Mouse (Mus musculus) Patski (cell line): ENCODE measurements around the gene Arhgap42. TPM values are rescaled to one million over a fixed set of nuclear protein-coding genes. Genes with fewer than 3 reads are reported as not detected.

Source experiments
- ATAC-seq: fragments of 100-300 bp; one replicate; pipeline ENCODE4 v1.8.0; 2021
- CTCF ChIA-PET: fragments of 350-600 bp; sonication (Branson Sonifier 250); formaldehyde crosslinking; loops from one replicate; lab custom pipeline; 2022; ENCODE audit warnings: inconsistent platforms; lab: Charles Lee
- POLR2A ChIA-PET: fragments of 350-600 bp; sonication (Branson Sonifier 250); formaldehyde crosslinking; loops from one replicate; lab custom pipeline; 2022; ENCODE audit warnings: antibody characterized with exemption, inconsistent platforms; lab: Charles Lee
- DNase-seq: peaks from one replicate; pipeline ENCODE4 v3.0.0-alpha.2; 2011; ENCODE audit warnings: low read depth, low spot score
- H3K27me3 ChIP-seq: fragments of 371-371 bp; one replicate; pipeline ENCODE4 v1.5.1; 2021
- CTCF ChIP-seq: fragments of 100-300 bp; IDR thresholded peaks from one replicate; pipeline ENCODE4 v1.5.1; 2021
- in situ Hi-C: fragments of 300-500 bp; cut with MboI; formaldehyde crosslinking; loops from 3 replicates; pipeline ENCODE4 v1.11.1; 2018; ENCODE audit warnings: low pct_unique_long_range_greater_than_20kb, mixed read lengths
- polyA plus RNA-seq: library from polyadenylated mRNA; unstranded; gene quantifications from one replicate; pipeline ENCODE4 v1.2.3, GENCODE M21; 2021

Gene Arhgap42
- polyA plus RNA-seq, 1 experiment from 2014 or later = 39.3 TPM

- DNase-seq (no peak), ATAC-seq (peak; percentile 69)
- ChIA-PET CTCF (interaction anchor here (0.7 to 2.0 kb wide), 4 partner anchors 11 to 93 kb away, joined by 3 to 6 read pairs (median 4); no protein-coding TSS in a partner anchor), POLR2A (no interaction called here)
- no peak for TF ChIP-seq CTCF
- in situ Hi-C loops = no loop called here
- no peaks in the 10 kb centered on the region for H3K27me3 ChIP-seq
Observed at GRCm38 (mm10) chr9:9144301-9145121, 94.4 kb downstream of the Arhgap42 start.

GRCm38 (mm10) chr9:9143102-9143501, 95.8 kb downstream of the Arhgap42 start:
- no peaks in the 10 kb centered on the region for H3K27me3 ChIP-seq
- ChIA-PET POLR2A (no interaction called here), CTCF (no interaction called here)
- in situ Hi-C loops = no loop called here
- no peak for DNase-seq
- no peak for ATAC-seq
- no peak for TF ChIP-seq CTCF

- DNase-seq = no peak
- CTCF ChIA-PET = interaction anchor here (1.2 kb wide), 1 partner anchor 13 kb away, joined by 5 read pairs; no protein-coding TSS in a partner anchor
- in situ Hi-C loops = no loop called here
- H3K27me3 ChIP-seq = no peaks in the 10 kb centered on the region
- TF ChIP-seq CTCF = no peak
- POLR2A ChIA-PET = no interaction called here
- ATAC-seq = no peak
Observed at GRCm38 (mm10) chr9:9142561-9142960, 96.3 kb downstream of the Arhgap42 start.

GRCm38 (mm10) chr9:9142144-9142543, 96.8 kb downstream of the Arhgap42 start:
- DNase-seq = no peak
- ChIA-PET CTCF (interaction anchor here (1.2 kb wide), 1 partner anchor 12 kb away, joined by 5 read pairs; no protein-coding TSS in a partner anchor), POLR2A (no interaction called here)
- no peak for TF ChIP-seq CTCF
- no peak for ATAC-seq
- H3K27me3 ChIP-seq = no peaks in the 10 kb centered on the region
- in situ Hi-C loops = no loop called here

GRCm38 (mm10) chr9:9128996-9129694, 109.8 kb downstream of the Arhgap42 start:
- ChIA-PET POLR2A (interaction anchor here (0.6 kb wide), 1 partner anchor 15 kb away, joined by 3 read pairs; no protein-coding TSS in a partner anchor), CTCF (interaction anchor here (1.4 to 1.5 kb wide), 2 partner anchors 10 to 13 kb away, joined by 4 to 5 read pairs; no protein-coding TSS in a partner anchor)
- TF ChIP-seq CTCF = no peak
- in situ Hi-C loops = no loop called here
- ATAC-seq = peak; percentile 37
- DNase-seq = no peak
- H3K27me3 ChIP-seq = no peaks in the 10 kb centered on the region

GRCm38 (mm10) chr9:9127041-9127755, 111.7 kb downstream of the Arhgap42 start:
- in situ Hi-C loops = no loop called here
- ChIA-PET CTCF (interaction anchor here (1.0 kb wide), 1 partner anchor 17 kb away, joined by 3 read pairs; no protein-coding TSS in a partner anchor), POLR2A (no interaction called here)
- no peaks in the 10 kb centered on the region for H3K27me3 ChIP-seq
- DNase-seq = no peak
- TF ChIP-seq CTCF = no peak
- ATAC-seq = peak; percentile 40

GRCm38 (mm10) chr9:9124156-9124555, 114.7 kb downstream of the Arhgap42 start:
- no peak for TF ChIP-seq CTCF
- in situ Hi-C loops = loop anchor here (25.0 kb wide), 1 partner anchor 1937 kb away; the partner anchor contains the start of genes Dcun1d5 and Dync2h1
- DNase-seq = no peak
- POLR2A ChIA-PET = no interaction called here
- ATAC-seq = no peak
- H3K27me3 ChIP-seq = no peaks in the 10 kb centered on the region
- CTCF ChIA-PET = no interaction called here

GRCm38 (mm10) chr9:9114266-9114665, 124.6 kb downstream of the Arhgap42 start:
- DNase-seq = no peak
- in situ Hi-C loops = loop anchor here (25.0 kb wide), 1 partner anchor 1927 kb away; the partner anchor contains the start of genes Dcun1d5 and Dync2h1
- POLR2A ChIA-PET = interaction anchor here (0.9 kb wide), 1 partner anchor 15 kb away, joined by 3 read pairs; no protein-coding TSS in a partner anchor
- no peak for ATAC-seq
- CTCF ChIA-PET = interaction anchor here (1.2 kb wide), 1 partner anchor 10 kb away, joined by 3 read pairs; no protein-coding TSS in a partner anchor
- H3K27me3 ChIP-seq = no peaks in the 10 kb centered on the region
- no peak for TF ChIP-seq CTCF

- ChIA-PET POLR2A (interaction anchor here (0.9 kb wide), 1 partner anchor 15 kb away, joined by 3 read pairs; no protein-coding TSS in a partner anchor), CTCF (interaction anchor here (1.2 kb wide), 1 partner anchor 9 kb away, joined by 3 read pairs; no protein-coding TSS in a partner anchor)
- no peak for DNase-seq
- in situ Hi-C loops = loop anchor here (25.0 kb wide), 1 partner anchor 1927 kb away; the partner anchor contains the start of genes Dcun1d5 and Dync2h1
- no peak for TF ChIP-seq CTCF
- no peaks in the 10 kb centered on the region for H3K27me3 ChIP-seq
- no peak for ATAC-seq
Observed at GRCm38 (mm10) chr9:9113847-9114246, 125.1 kb downstream of the Arhgap42 start.

- POLR2A ChIA-PET = no interaction called here
- no peak for TF ChIP-seq CTCF
- H3K27me3 ChIP-seq = no peaks in the 10 kb centered on the region
Observed at GRCm38 (mm10) chr9:9112921-9113320, 126.0 kb downstream of the Arhgap42 start.

More at GRCm38 (mm10) chr9:9112921-9113320, 126.0 kb downstream of the Arhgap42 start:
- in situ Hi-C loops = loop anchor here (25.0 kb wide), 1 partner anchor 1926 kb away; the partner anchor contains the start of genes Dcun1d5 and Dync2h1
- CTCF ChIA-PET = interaction anchor here (1.5 kb wide), 1 partner anchor 22 kb away, joined by 3 read pairs; no protein-coding TSS in a partner anchor
- ATAC-seq (no peak), DNase-seq (no peak)
